Mouse (Mus musculus) layer of hippocampus, adult 9-10 months (tissue): ENCODE results near the gene Kmt2c.

Experiments
- DNase-seq: peaks from one replicate; pipeline ENCODE4 v3.0.0; 2022; ENCODE audit warnings: low spot score

The Kmt2c gene

GRCm38 (mm10) chr5:25222752-25223702, 275.6 kb downstream of the Kmt2c start, which contains the start of gene E130116L18Rik:
TSS of gene E130116L18Rik (minus strand) at chr5:25223153.
- DNase-seq = peak; percentile 64
